Mouse (Mus musculus) intestine, embryonic 16.5 days (tissue): Measurements from ENCODE around the gene Foxq1. TPM values are rescaled to one million over a fixed set of nuclear protein-coding genes. Genes with fewer than 3 reads are reported as not detected.

Source experiments
- ATAC-seq: fragments of 200-750 bp; cut with Nextera tagmentation; 2 replicates; pipeline ENCODE4 v1.8.0; 2017; ENCODE audit warnings: moderate TSS enrichment, moderate library complexity
- H3K27ac ChIP-seq: fragments of 300-500 bp; sonication (generic); 2 replicates; pipeline ENCODE4 v1.5.1; 2014; ENCODE audit warnings: mild to moderate bottlenecking, low read length
- H3K27me3 ChIP-seq: fragments of 300-500 bp; sonication (generic); replicated peaks from 2 replicates; pipeline ENCODE4 v1.6.1; 2014; ENCODE audit warnings: low read length, control low read depth, mixed read lengths; ENCODE audit not compliant: control insufficient read depth, insufficient read depth
- H3K36me3 ChIP-seq: fragments of 300-500 bp; sonication (generic); 2 replicates; pipeline ENCODE4 v1.6.1; 2014; ENCODE audit warnings: low read length, control low read depth; ENCODE audit not compliant: control insufficient read depth, insufficient read depth
- H3K4me1 ChIP-seq: fragments of 300-500 bp; sonication (generic); 2 replicates; pipeline ENCODE4 v1.6.1; 2014; ENCODE audit warnings: low read length, control low read depth, mixed read lengths; ENCODE audit not compliant: control insufficient read depth, insufficient read depth
- H3K4me2 ChIP-seq: fragments of 300-500 bp; sonication (generic); 2 replicates; pipeline ENCODE4 v1.6.1; 2014; ENCODE audit warnings: low read depth, low read length, control low read depth
- H3K4me3 ChIP-seq: fragments of 300-500 bp; sonication (generic); 2 replicates; pipeline ENCODE4 v1.5.1; 2014; ENCODE audit warnings: mild to moderate bottlenecking, low read length
- H3K9ac ChIP-seq: fragments of 300-500 bp; sonication (generic); 2 replicates; pipeline ENCODE4 v1.6.1; 2014; ENCODE audit warnings: low read depth, low read length
- H3K9me3 ChIP-seq: fragments of 300-500 bp; sonication (generic); 2 replicates; pipeline ENCODE4 v1.6.1; 2016; ENCODE audit warnings: low read length, control low read depth; ENCODE audit not compliant: control insufficient read depth
- WGBS: fragments of 180-500 bp; shearing (Covaris S2); extraction: QIAGEN DNeasy Blood & Tissue Kit; methylation state at CpG from one replicate; pipeline ENCODE4 v1.1.7; 2014; 5-methylcytosine and 5-hydroxymethylcytosine counted together
- polyA plus RNA-seq: library from polyadenylated mRNA; unstranded; fragments of >200 nt; fragmentation: Nextera tagmentation; extraction: Ambion mirVana; gene quantifications from 2 replicates; pipeline ENCODE4 v1.2.1, GENCODE M21; 2015

The Foxq1 gene
- polyA plus RNA-seq = 1.2 and 1.8 TPM in 2 replicates

GRCm38 (mm10) chr13:31555834-31556233 lies at the start of gene Foxq1:
Foxq1 (plus strand) TSS chr13:31556134.
- Histone ChIP-seq H3K27ac (no peak within 1 kb of the TSS), H3K9ac (no peak within 1 kb of the TSS), H3K9me3 (no peaks in the 10 kb centered on the region), H3K27me3 (peaks cover 19% of the 10 kb centered on the region), H3K4me3 (no peak within 1 kb of the TSS), H3K36me3 (no peaks in the 10 kb centered on the region), H3K4me1 (peaks cover 10% of the 10 kb centered on the region), H3K4me2 (peak within 1 kb of the TSS; percentile 99; the same call in 1 of the 2 replicates)
- no peak for ATAC-seq
- WGBS = 87% methylated on average over 4 of the region's 4 CpGs

- H3K4me1 ChIP-seq = peaks cover 5% of the 10 kb centered on the region
- no peaks in the 10 kb centered on the region for H3K27me3 ChIP-seq
- peak; percentile 60 for ATAC-seq
- H3K27ac ChIP-seq = 0 out of 2 replicates have a peak overlapping the region, but pooled peaks have one; percentile 33
- no peak overlapping the region for H3K9ac ChIP-seq
- WGBS = 35% methylated on average over 8 of the region's 8 CpGs
- no peaks in the 10 kb centered on the region for H3K9me3 ChIP-seq
- H3K4me3 ChIP-seq = no peak overlapping the region
- no peak overlapping the region for H3K4me2 ChIP-seq
- H3K36me3 ChIP-seq = no peaks in the 10 kb centered on the region
Measured at GRCm38 (mm10) chr13:31506494-31507167, 49.3 kb upstream of the Foxq1 start.

- no peak overlapping the region for H3K4me3 ChIP-seq
- no peak for ATAC-seq
- no peaks in the 10 kb centered on the region for H3K9me3 ChIP-seq
- H3K4me2 ChIP-seq = no peak overlapping the region
- H3K27ac ChIP-seq = no peak overlapping the region
- WGBS = 80% methylated on average over 7 of the region's 7 CpGs
- no peak overlapping the region for H3K9ac ChIP-seq
- H3K27me3 ChIP-seq = no peaks in the 10 kb centered on the region
- H3K36me3 ChIP-seq = no peaks in the 10 kb centered on the region
- H3K4me1 ChIP-seq = 0 out of 2 replicates have a peak, but pooled peaks cover 6% of the 10 kb centered on the region
Measured at GRCm38 (mm10) chr13:31515261-31515660, 40.7 kb upstream of the Foxq1 start.

- H3K4me3 ChIP-seq = no peak overlapping the region
- ATAC-seq = peak; percentile 87
- H3K36me3 ChIP-seq = no peaks in the 10 kb centered on the region
- WGBS = 47% methylated on average over 10 of the region's 10 CpGs
- no peaks in the 10 kb centered on the region for H3K9me3 ChIP-seq
- H3K4me2 ChIP-seq = peak overlapping the region; percentile 4; the same call in 1 of the 2 replicates
- peak overlapping the region; percentile 87 for H3K27ac ChIP-seq
- H3K27me3 ChIP-seq = no peaks in the 10 kb centered on the region
- no peak overlapping the region for H3K9ac ChIP-seq
- 0 out of 2 replicates have a peak, but pooled peaks cover 6% of the 10 kb centered on the region for H3K4me1 ChIP-seq
Measured at GRCm38 (mm10) chr13:31518411-31518886, 37.5 kb upstream of the Foxq1 start.

- 50% methylated on average over 9 of the region's 9 CpGs for WGBS
- Histone ChIP-seq H3K27me3 (no peaks in the 10 kb centered on the region), H3K36me3 (no peaks in the 10 kb centered on the region), H3K27ac (peak overlapping the region; percentile 87), H3K4me2 (no peak overlapping the region; the same call in 1 of the 2 replicates), H3K4me3 (no peak overlapping the region), H3K4me1 (0 out of 2 replicates have a peak, but pooled peaks cover 6% of the 10 kb centered on the region), H3K9me3 (no peaks in the 10 kb centered on the region), H3K9ac (no peak overlapping the region)
- peak; percentile 86 for ATAC-seq
Measured at GRCm38 (mm10) chr13:31518971-31519370, 37.0 kb upstream of the Foxq1 start.

- H3K27me3 ChIP-seq = no peaks in the 10 kb centered on the region
- no peak overlapping the region for H3K9ac ChIP-seq
- H3K36me3 ChIP-seq = no peaks in the 10 kb centered on the region
- H3K4me1 ChIP-seq = no peaks in the 10 kb centered on the region
- peak; percentile 41; the same call in 1 of the 2 replicates for ATAC-seq
- no peaks in the 10 kb centered on the region for H3K9me3 ChIP-seq
- no peak overlapping the region for H3K4me2 ChIP-seq
- WGBS = 73% methylated on average over 4 of the region's 4 CpGs
- no peak overlapping the region for H3K4me3 ChIP-seq
- H3K27ac ChIP-seq = no peak overlapping the region
Measured at GRCm38 (mm10) chr13:31524976-31525375, 31.0 kb upstream of the Foxq1 start.

GRCm38 (mm10) chr13:31531186-31531585 lies 24.7 kb upstream of the Foxq1 start:
- Histone ChIP-seq H3K27ac (no peak overlapping the region), H3K9me3 (no peaks in the 10 kb centered on the region), H3K4me1 (no peaks in the 10 kb centered on the region), H3K4me3 (no peak overlapping the region), H3K9ac (no peak overlapping the region), H3K27me3 (no peaks in the 10 kb centered on the region), H3K4me2 (no peak overlapping the region), H3K36me3 (no peaks in the 10 kb centered on the region)
- no peak for ATAC-seq
- WGBS = 62% methylated on average over 5 of the region's 5 CpGs

GRCm38 (mm10) chr13:31531651-31532061 lies 24.3 kb upstream of the Foxq1 start:
- Histone ChIP-seq H3K9ac (no peak overlapping the region), H3K4me3 (no peak overlapping the region), H3K36me3 (no peaks in the 10 kb centered on the region), H3K27ac (no peak overlapping the region), H3K27me3 (no peaks in the 10 kb centered on the region), H3K4me1 (no peaks in the 10 kb centered on the region), H3K4me2 (no peak overlapping the region), H3K9me3 (no peaks in the 10 kb centered on the region)
- no peak for ATAC-seq
- 35% methylated on average over 8 of the region's 8 CpGs for WGBS

- Histone ChIP-seq H3K9me3 (no peaks in the 10 kb centered on the region), H3K4me2 (no peak overlapping the region), H3K36me3 (no peaks in the 10 kb centered on the region), H3K27me3 (no peaks in the 10 kb centered on the region), H3K9ac (no peak overlapping the region), H3K27ac (no peak overlapping the region), H3K4me1 (no peaks in the 10 kb centered on the region), H3K4me3 (no peak overlapping the region)
- 90% methylated on average over 4 of the region's 4 CpGs for WGBS
- ATAC-seq = no peak
Measured at GRCm38 (mm10) chr13:31534726-31535125, 21.2 kb upstream of the Foxq1 start.
